Mouse (Mus musculus): Measurements from ENCODE around the gene Gm17662.

The Gm17662 gene

GRCm38 (mm10) chr4:104857029-104857428, at the start of gene Gm17662:
TSS of gene Gm17662 (plus strand) at chr4:104857329.
- no peak for DNase-seq (ENCODE audit: low read depth, low spot score)

GRCm38 (mm10) chr4:104810710-104811286, 46.3 kb upstream of the Gm17662 start:
- DNase-seq (ENCODE audit: low read depth, low spot score) = no peak

GRCm38 (mm10) chr4:104813617-104814016, 43.5 kb upstream of the Gm17662 start:
- no peak for DNase-seq (ENCODE audit: low read depth, low spot score)

GRCm38 (mm10) chr4:104816519-104817232, 40.5 kb upstream of the Gm17662 start:
- no peak for DNase-seq (ENCODE audit: low read depth, low spot score)

- DNase-seq (ENCODE audit: low read depth, low spot score) = no peak
These were observed 39.6 kb upstream of the Gm17662 start for GRCm38 (mm10) chr4:104817509-104817908.

GRCm38 (mm10) chr4:104818986-104819385, 38.1 kb upstream of the Gm17662 start:
- no peak for DNase-seq (ENCODE audit: low read depth, low spot score)

- DNase-seq (ENCODE audit: low read depth, low spot score) = no peak
These were observed 37.2 kb upstream of the Gm17662 start for GRCm38 (mm10) chr4:104819891-104820290.

GRCm38 (mm10) chr4:104823597-104824101, 33.5 kb upstream of the Gm17662 start:
- DNase-seq (ENCODE audit: low read depth, low spot score) = no peak

- DNase-seq (ENCODE audit: low read depth, low spot score) = no peak
These were observed 32.6 kb upstream of the Gm17662 start for GRCm38 (mm10) chr4:104824381-104825077.

GRCm38 (mm10) chr4:104828939-104829338, 28.2 kb upstream of the Gm17662 start:
- DNase-seq (ENCODE audit: low read depth, low spot score) = no peak

- DNase-seq (ENCODE audit: low read depth, low spot score) = no peak
These were observed 22.0 kb upstream of the Gm17662 start for GRCm38 (mm10) chr4:104835096-104835495.

- DNase-seq (ENCODE audit: low read depth, low spot score) = no peak
These were observed 18.8 kb upstream of the Gm17662 start for GRCm38 (mm10) chr4:104838342-104838741.

GRCm38 (mm10) chr4:104842204-104842603, 14.9 kb upstream of the Gm17662 start:
- DNase-seq (ENCODE audit: low read depth, low spot score) = no peak

GRCm38 (mm10) chr4:104843546-104843945, 13.6 kb upstream of the Gm17662 start:
- no peak for DNase-seq (ENCODE audit: low read depth, low spot score)

- DNase-seq (ENCODE audit: low read depth, low spot score) = no peak
These were observed 1.9 kb upstream of the Gm17662 start for GRCm38 (mm10) chr4:104855216-104855615.

- DNase-seq (ENCODE audit: low read depth, low spot score) = no peak
These were observed 694 bp downstream of the Gm17662 start for GRCm38 (mm10) chr4:104857823-104858222.

GRCm38 (mm10) chr4:104861241-104861640, 4.1 kb downstream of the Gm17662 start:
- DNase-seq (ENCODE audit: low read depth, low spot score) = no peak

GRCm38 (mm10) chr4:104864397-104864796, 7.3 kb downstream of the Gm17662 start:
- DNase-seq (ENCODE audit: low read depth, low spot score) = no peak

GRCm38 (mm10) chr4:104869581-104869980, 12.5 kb downstream of the Gm17662 start:
- no peak for DNase-seq (ENCODE audit: low read depth, low spot score)

- no peak for DNase-seq (ENCODE audit: low read depth, low spot score)
These were observed 13.1 kb downstream of the Gm17662 start for GRCm38 (mm10) chr4:104870196-104870595.

GRCm38 (mm10) chr4:104875832-104876231, 18.7 kb downstream of the Gm17662 start:
- no peak for DNase-seq (ENCODE audit: low read depth, low spot score)

- DNase-seq (ENCODE audit: low read depth, low spot score) = no peak
These were observed 19.2 kb downstream of the Gm17662 start, which contains the start of gene C8a for GRCm38 (mm10) chr4:104876323-104876722. TSS of gene C8a (minus strand) at chr4:104876398.
